Mouse (Mus musculus) CH12.LX (cell line): ENCODE results near the gene Skida1. TPM values are rescaled to one million over a fixed set of nuclear protein-coding genes. Genes with fewer than 3 reads are reported as not detected.

Experiments
- DNase-seq: peaks from one replicate; pipeline ENCODE4 v3.0.0-alpha.2; 2013; ENCODE audit errors: extremely low read depth
- H3K27ac ChIP-seq: 2 replicates; pipeline ENCODE4 v1.5.1; 2012; ENCODE audit warnings: low read depth, mild to moderate bottlenecking, control low read depth, moderate library complexity; ENCODE audit not compliant: insufficient read depth
- H3K27me3 ChIP-seq: replicated peaks from 2 replicates; pipeline ENCODE3; 2012; ENCODE audit warnings: inconsistent platforms
- H3K36me3 ChIP-seq, 2 experiments: replicated peaks in 1 of 2; 2 replicates each; pipeline versions ENCODE3 to v1.6.1; 2012; ENCODE audit warnings: inconsistent platforms in 1 of 2, low read length in 1 of 2, mild to moderate bottlenecking in 1 of 2, mixed read lengths in 1 of 2, moderate library complexity in 1 of 2; ENCODE audit not compliant: control insufficient read depth in 1 of 2, insufficient read depth in 1 of 2
- H3K4me1 ChIP-seq, 2 experiments: 2 replicates each; pipeline ENCODE4 v1.6.1; 2012; ENCODE audit warnings: inconsistent platforms in 1 of 2, moderate library complexity in 1 of 2; ENCODE audit not compliant: insufficient read depth in 2 of 2, control insufficient read depth in 1 of 2
- H3K4me2 ChIP-seq: 2 replicates; pipeline ENCODE4 v1.6.1; 2012; ENCODE audit warnings: low read depth, mild to moderate bottlenecking, control low read depth; ENCODE audit not compliant: poor library complexity, insufficient read depth, severe bottlenecking
- H3K4me3 ChIP-seq, 3 experiments: fragments of 150-350 bp in 1 of 3; sonication (generic) in 1 of 3; replicated peaks in 1 of 3; 2 replicates each; pipeline versions ENCODE3 to v1.5.1; 2011 to 2012; ENCODE audit warnings: low read depth in 2 of 3, low read length in 2 of 3, mild to moderate bottlenecking in 2 of 3, moderate library complexity in 2 of 3, control low read depth in 1 of 3, improper control_type of control experiment in 1 of 3, inconsistent platforms in 1 of 3, mixed read lengths in 1 of 3; ENCODE audit not compliant: poor library complexity in 1 of 3
- H3K79me2 ChIP-seq: replicated peaks from 2 replicates; pipeline ENCODE4 v1.6.1; 2012; ENCODE audit warnings: mild to moderate bottlenecking, moderate library complexity; ENCODE audit not compliant: control insufficient read depth, poor library complexity, insufficient read depth, severe bottlenecking; ENCODE audit errors: extremely low read depth
- H3K9ac ChIP-seq: 2 replicates; pipeline ENCODE4 v1.6.1; 2012; ENCODE audit warnings: low read depth, mild to moderate bottlenecking, control low read depth, moderate library complexity; ENCODE audit not compliant: insufficient read depth
- H3K9me3 ChIP-seq: replicated peaks from 2 replicates; pipeline ENCODE3; 2012; ENCODE audit warnings: low read length, inconsistent platforms, mixed read lengths
- CHD2 ChIP-seq: IDR thresholded peaks from 2 replicates; pipeline ENCODE4 v1.6.1; 2011; ENCODE audit warnings: low read length, improper control_type of control experiment
- CTCF ChIP-seq, 2 experiments: IDR thresholded peaks in 1 of 2; conservative IDR thresholded peaks in 1 of 2; 2 replicates each; pipeline ENCODE4 v1.5.1; 2011 to 2012; ENCODE audit warnings: low read depth in 2 of 2, low read length in 2 of 2, improper control_type of control experiment in 1 of 2, inconsistent platforms in 1 of 2, mild to moderate bottlenecking in 1 of 2, moderate library complexity in 1 of 2
- ELF1 ChIP-seq: IDR thresholded peaks from 2 replicates; pipeline ENCODE4 v1.6.1; 2014; ENCODE audit warnings: low read depth, mild to moderate bottlenecking, inconsistent platforms, low read length, improper control_type of control experiment
- GABPA ChIP-seq: IDR thresholded peaks from 2 replicates; pipeline ENCODE4 v1.6.1; 2012; ENCODE audit warnings: low read depth, low read length, improper control_type of control experiment, inconsistent platforms; ENCODE audit not compliant: insufficient replicate concordance
- IRF4 ChIP-seq: IDR thresholded peaks from 2 replicates; pipeline ENCODE4 v1.6.1; 2014; ENCODE audit warnings: low read depth, mild to moderate bottlenecking, inconsistent platforms, low read length, improper control_type of control experiment
- KAT2A ChIP-seq: IDR thresholded peaks from 2 replicates; pipeline ENCODE4 v1.6.1; 2012; ENCODE audit warnings: low read length, improper control_type of control experiment, inconsistent platforms; ENCODE audit not compliant: insufficient replicate concordance
- MAFK ChIP-seq: IDR thresholded peaks from 2 replicates; pipeline ENCODE4 v1.6.1; 2011; ENCODE audit warnings: low read length, improper control_type of control experiment; ENCODE audit not compliant: insufficient replicate concordance
- MAX ChIP-seq: IDR thresholded peaks from 2 replicates; pipeline ENCODE4 v1.6.1; 2011; ENCODE audit warnings: low read length, improper control_type of control experiment
- MEF2A ChIP-seq: IDR thresholded peaks from 2 replicates; pipeline ENCODE4 v1.6.1; 2014; ENCODE audit warnings: low read depth, mild to moderate bottlenecking, inconsistent platforms, low read length, improper control_type of control experiment, borderline replicate concordance
- MYC ChIP-seq: IDR thresholded peaks from 2 replicates; pipeline ENCODE4 v1.6.1; 2011; ENCODE audit warnings: low read depth, mild to moderate bottlenecking, improper control_type of control experiment, low read length
- PAX5 ChIP-seq: IDR thresholded peaks from 2 replicates; pipeline ENCODE4 v1.6.1; 2012; ENCODE audit warnings: low read length, inconsistent platforms, mixed read lengths
- POLR2AphosphoS2 ChIP-seq: IDR thresholded peaks from 2 replicates; pipeline ENCODE4 v1.6.1; 2011; ENCODE audit warnings: low read depth, low read length, improper control_type of control experiment
- SMC3 ChIP-seq: IDR thresholded peaks from 2 replicates; pipeline ENCODE4 v1.6.1; 2011; ENCODE audit warnings: low read depth, low read length, improper control_type of control experiment
- TBP ChIP-seq: conservative IDR thresholded peaks from 2 replicates; pipeline ENCODE4 v1.6.1; 2011; ENCODE audit warnings: low read depth, low read length, improper control_type of control experiment
- UBTF ChIP-seq: IDR thresholded peaks from 2 replicates; pipeline ENCODE4 v1.6.1; 2012; ENCODE audit warnings: low read depth, mild to moderate bottlenecking, inconsistent platforms, low read length, improper control_type of control experiment, moderate library complexity
- ZC3H11A ChIP-seq: IDR thresholded peaks from 2 replicates; pipeline ENCODE4 v1.6.1; 2012; ENCODE audit warnings: low read depth, mild to moderate bottlenecking, inconsistent platforms, low read length, improper control_type of control experiment
- ZKSCAN1 ChIP-seq: IDR thresholded peaks from 2 replicates; pipeline ENCODE4 v1.6.1; 2012; ENCODE audit warnings: low read depth, inconsistent platforms, low read length, improper control_type of control experiment, borderline replicate concordance
- ZMIZ1 ChIP-seq: IDR thresholded peaks from 2 replicates; pipeline ENCODE4 v1.6.1; 2012; ENCODE audit warnings: low read depth, mild to moderate bottlenecking, inconsistent platforms, low read length, improper control_type of control experiment
- ZNF384 ChIP-seq: IDR thresholded peaks from 2 replicates; pipeline ENCODE4 v1.6.1; 2012; ENCODE audit warnings: low read depth, low read length, improper control_type of control experiment, inconsistent platforms
- dilution Hi-C: fragments of 300-500 bp; cut with MboI; formaldehyde crosslinking; loops from 2 replicates; pipeline ENCODE4 v1.14.3; 2020; ENCODE audit warnings: low sequenced_read_pairs; ENCODE audit not compliant: extremely low pct_unique_long_range_greater_than_20kb, extremely low pct_ligation_motif_present
- in situ Hi-C: fragments of 300-500 bp; cut with MboI; formaldehyde crosslinking; loops from 3 replicates; pipeline ENCODE4 v1.14.3; 2019; ENCODE audit warnings: low sequenced_read_pairs, low pct_ligation_motif_present, low pct_unique_long_range_greater_than_20kb, mixed read lengths
- polyA plus RNA-seq: library from polyadenylated mRNA; unstranded; fragments of >175 nt; gene quantifications from 2 replicates; pipeline ENCODE4 v1.2.1, GENCODE M21; 2012; ENCODE audit warnings: low read depth; ENCODE audit not compliant: insufficient read length
- total RNA-seq, 2 experiments: library from RNA; depleted of rRNA; stranded (reverse); fragments of 300-350 nt in 1 of 2; fragments of >200 nt in 1 of 2; gene quantifications; 2 replicates each; pipeline ENCODE4 v1.2.3; 2012 to 2014

Skida1 gene
- total and polyA plus RNA-seq, 3 experiments: 0.35 to 0.85 (median 0.36) TPM

DNA sequence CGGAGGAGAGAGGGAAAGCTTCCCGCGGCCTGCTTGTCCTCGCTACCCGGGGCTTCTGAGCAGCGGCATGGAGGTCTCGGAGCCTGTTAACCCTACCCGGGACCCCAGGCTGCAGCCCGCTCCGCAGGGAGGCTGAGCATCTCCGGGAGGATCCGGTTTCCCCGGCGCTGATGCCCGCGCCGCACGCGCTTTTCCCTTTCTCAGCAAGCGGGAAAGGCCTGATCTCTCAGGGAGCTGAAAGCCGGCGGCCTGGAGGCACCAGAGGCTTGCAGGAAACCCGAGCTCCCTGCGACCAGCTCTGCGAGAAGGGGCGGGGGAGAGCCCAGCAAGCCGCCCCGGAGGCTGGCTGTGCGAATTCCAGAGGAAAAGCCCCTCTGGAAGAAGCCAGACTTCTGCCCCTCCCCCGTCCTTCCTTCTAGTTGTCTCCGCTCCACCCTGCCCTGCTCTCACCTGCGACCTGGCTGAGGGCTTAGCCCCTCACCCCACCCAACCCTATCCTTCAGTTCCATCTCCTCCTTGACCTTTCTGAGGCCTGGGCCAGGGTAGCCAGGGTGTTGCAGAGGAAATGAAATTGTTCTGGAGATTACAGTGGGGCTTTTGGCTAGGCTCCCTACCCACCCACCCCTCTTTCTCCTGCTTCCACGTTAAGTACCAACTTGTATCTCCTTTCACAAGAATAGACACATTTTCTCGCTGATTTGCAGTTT, 16.9 kb downstream of the Skida1 start:
- Histone ChIP-seq H3K9me3 (no peaks in the 10 kb centered on the region), H3K27me3 (peaks cover 4% of the 10 kb centered on the region), H3K4me1 (peaks cover 0 to 6% of the 10 kb centered on the region in 2 experiments; a peak in 2 of 4 replicates), H3K4me3 (no peak overlapping the region), H3K36me3 (no peaks in the 10 kb centered on the region), H3K27ac (no peak overlapping the region), H3K4me2 (no peak overlapping the region), H3K9ac (no peak overlapping the region), H3K79me2 (no peaks in the 10 kb centered on the region)
- in situ Hi-C loops: loop anchor here (10.0 to 25.0 kb wide), 3 partner anchors 153 to 655 kb away; partner anchors contain the start of genes Bmi1 and Spag6
- DNase-seq: no peak
- TF ChIP-seq ZMIZ1 (no peak), MEF2A (no peak), ZNF384 (no peak), KAT2A (no peak), TBP (no peak)
- dilution Hi-C loops: no loop called here

DNA sequence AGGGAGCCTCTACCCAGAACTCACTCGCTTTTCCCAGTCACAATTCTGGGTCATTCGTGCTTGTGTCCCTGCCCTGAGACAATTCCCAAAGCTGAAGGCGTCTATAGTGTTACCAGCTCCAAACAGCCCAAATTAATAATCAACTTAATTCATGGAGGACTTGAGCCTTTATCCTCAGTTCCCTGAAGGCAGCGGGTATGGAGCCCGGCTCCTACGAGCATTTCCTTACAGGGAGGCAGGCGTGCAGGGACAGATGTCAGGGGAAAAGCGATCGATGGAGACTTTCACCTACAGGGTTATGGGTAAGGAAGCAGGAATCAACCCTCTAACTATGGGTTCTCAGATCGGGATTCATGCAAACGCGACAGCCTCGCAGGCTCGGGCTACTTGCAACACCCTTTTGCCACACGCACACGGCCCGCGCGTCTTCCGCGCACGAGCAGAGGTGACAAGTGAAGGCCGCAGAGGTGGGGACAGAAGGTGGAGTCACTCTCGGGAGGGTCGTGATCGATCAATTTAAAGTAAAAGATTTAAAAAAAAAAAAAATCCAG, 17.5 kb downstream of the Skida1 start:
- Histone ChIP-seq H3K27me3 (no peaks in the 10 kb centered on the region), H3K9ac (no peak overlapping the region), H3K36me3 (no peaks in the 10 kb centered on the region), H3K9me3 (no peaks in the 10 kb centered on the region)
- dilution Hi-C loops: no loop called here
- TF ChIP-seq PAX5: no peak
- no peak for TF ChIP-seq CTCF (conservative IDR thresholded peaks at IDR 0.05 in 1 of 2, IDR thresholded peaks at IDR 0.05 in 1 of 2; ENCODE audit: low read depth in 2 of 2, low read length in 2 of 2)
- no peak for TF ChIP-seq UBTF
- TF ChIP-seq GABPA: no peak
- TF ChIP-seq ZC3H11A: no peak
- TF ChIP-seq TBP: no peak
- no peak for TF ChIP-seq ELF1
- TF ChIP-seq CHD2: no peak
- no peak for TF ChIP-seq ZMIZ1
- TF ChIP-seq SMC3: no peak
- TF ChIP-seq IRF4: no peak
- no peak for TF ChIP-seq MAFK
- TF ChIP-seq ZKSCAN1: no peak
- no peak for TF ChIP-seq MYC
- no peak for TF ChIP-seq POLR2AphosphoS2
- TF ChIP-seq MAX: no peak
- no peak for TF ChIP-seq MEF2A
- TF ChIP-seq, all 38 proteins: peak for 0
- Histone ChIP-seq H3K4me2 (no peak overlapping the region), H3K4me1 (peaks cover 0 to 13% of the 10 kb centered on the region in 2 experiments; a peak in 2 of 4 replicates), H3K27ac (no peak overlapping the region), H3K4me3 (no peak overlapping the region), H3K79me2 (no peaks in the 10 kb centered on the region)
- DNase-seq: no peak
- in situ Hi-C loops: loop anchor here (10.0 to 25.0 kb wide), 3 partner anchors 153 to 656 kb away; partner anchors contain the start of genes Bmi1 and Spag6
